Mouse (Mus musculus) hindbrain, embryonic 11.5 days (tissue): ENCODE measurements around the gene Riox2. TPM values are rescaled to one million over a fixed set of nuclear protein-coding genes. Genes with fewer than 3 reads are reported as not detected.

ENCODE experiments used
- ATAC-seq: fragments of 200-750 bp; cut with Nextera tagmentation; 2 replicates; pipeline ENCODE4 v1.8.0; 2017; ENCODE audit warnings: mild to moderate bottlenecking, moderate TSS enrichment, moderate library complexity; ENCODE audit not compliant: low FRiP score
- DNase-seq: peaks from one replicate; pipeline ENCODE4 v3.0.0-alpha.2; 2015; ENCODE audit warnings: low spot score
- H3K27ac ChIP-seq: fragments of 300-500 bp; sonication (generic); 2 replicates; pipeline ENCODE4 v1.5.1; 2014; ENCODE audit warnings: mild to moderate bottlenecking, low read depth, low read length
- H3K27me3 ChIP-seq: fragments of 300-500 bp; sonication (generic); 2 replicates; pipeline ENCODE4 v1.6.1; 2014; ENCODE audit warnings: mild to moderate bottlenecking, low read length, moderate library complexity, mixed read lengths; ENCODE audit not compliant: control insufficient read depth, insufficient read depth
- H3K36me3 ChIP-seq: fragments of 300-500 bp; sonication (generic); 2 replicates; pipeline ENCODE4 v1.6.1; 2014; ENCODE audit warnings: mild to moderate bottlenecking, low read length, moderate library complexity, mixed read lengths; ENCODE audit not compliant: control insufficient read depth, insufficient read depth
- H3K4me1 ChIP-seq: fragments of 300-500 bp; sonication (generic); replicated peaks from 2 replicates; pipeline ENCODE4 v1.6.1; 2014; ENCODE audit warnings: low read length, mixed read lengths; ENCODE audit not compliant: control insufficient read depth, insufficient read depth
- H3K4me2 ChIP-seq: fragments of 300-500 bp; sonication (generic); replicated peaks from 2 replicates; pipeline ENCODE4 v1.6.1; 2014; ENCODE audit warnings: mild to moderate bottlenecking, low read depth, low read length
- H3K4me3 ChIP-seq: fragments of 300-500 bp; sonication (generic); 2 replicates; pipeline ENCODE4 v1.5.1; 2014; ENCODE audit warnings: low read depth, low read length
- H3K9ac ChIP-seq: fragments of 300-500 bp; sonication (generic); 2 replicates; pipeline ENCODE4 v1.6.1; 2014; ENCODE audit warnings: low read depth, low read length
- H3K9me3 ChIP-seq: fragments of 300-500 bp; sonication (generic); 2 replicates; pipeline ENCODE4 v1.6.1; 2016; ENCODE audit warnings: low read length; ENCODE audit not compliant: control insufficient read depth
- WGBS: fragments of 180-500 bp; shearing (Covaris S2); extraction: QIAGEN DNeasy Blood & Tissue Kit; methylation state at CpG from one replicate; pipeline ENCODE4 v1.1.7; 2014; 5-methylcytosine and 5-hydroxymethylcytosine counted together
- polyA plus RNA-seq: library from polyadenylated mRNA; unstranded; fragments of >200 nt; fragmentation: Nextera tagmentation; extraction: Ambion mirVana; gene quantifications from 2 replicates; pipeline ENCODE4 v1.2.1, GENCODE M21; 2014

Gene Riox2
- polyA plus RNA-seq, 1 experiment from 2014 or later: 24.0 TPM

DNA sequence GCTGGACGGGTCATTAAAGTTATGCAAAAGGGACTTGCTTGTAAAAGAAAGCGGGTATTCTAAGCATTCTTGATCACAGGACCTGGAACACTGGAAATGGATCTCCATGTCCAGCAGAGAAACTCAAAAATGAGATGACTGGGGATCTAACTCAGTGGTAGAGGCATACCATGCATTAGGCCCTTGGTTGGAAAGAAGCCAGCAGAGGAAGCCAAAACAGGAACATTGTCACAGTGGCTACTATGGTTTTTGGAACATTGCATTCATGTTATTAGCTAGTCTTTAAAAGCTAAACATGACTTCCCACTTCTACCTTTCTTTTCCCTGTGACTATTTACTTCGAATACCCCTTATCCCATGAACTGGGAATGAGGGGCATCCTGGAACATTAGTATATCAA, 27.6 kb downstream of the Riox2 start:
- Histone ChIP-seq H3K36me3 (no peaks in the 10 kb centered on the region), H3K9me3 (no peaks in the 10 kb centered on the region), H3K4me3 (no peak overlapping the region), H3K27ac (no peak overlapping the region), H3K4me1 (no peaks in the 10 kb centered on the region), H3K4me2 (no peak overlapping the region), H3K9ac (no peak overlapping the region), H3K27me3 (no peaks in the 10 kb centered on the region)
- 90% methylated on average over 3 of the region's 3 CpGs for whole genome bisulfite sequencing
- no peak for ATAC-seq
- DNase-seq: no peak

DNA sequence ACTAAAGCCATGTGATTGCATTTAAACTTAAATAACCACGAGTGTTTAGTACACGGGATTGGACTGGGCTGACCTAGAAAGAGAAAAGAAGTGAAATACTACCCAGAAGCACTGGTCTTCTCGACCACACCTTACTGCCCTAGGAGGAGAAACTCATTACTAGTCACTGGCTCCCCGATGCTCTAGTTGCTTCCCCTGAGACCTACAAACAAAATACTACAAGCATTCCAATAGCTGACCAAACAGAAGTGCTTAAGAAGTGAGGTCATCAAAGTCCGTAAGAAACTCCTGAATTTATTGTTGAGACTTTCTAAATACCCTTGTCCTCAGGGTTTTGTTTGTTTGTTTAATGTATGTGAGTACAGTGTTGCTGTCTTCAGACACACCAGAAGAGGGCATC, 38.3 kb downstream of the Riox2 start:
- Histone ChIP-seq H3K4me3 (no peak overlapping the region), H3K9me3 (no peaks in the 10 kb centered on the region), H3K27ac (no peak overlapping the region), H3K4me1 (no peaks in the 10 kb centered on the region), H3K27me3 (no peaks in the 10 kb centered on the region), H3K4me2 (no peak overlapping the region), H3K36me3 (no peaks in the 10 kb centered on the region), H3K9ac (no peak overlapping the region)
- WGBS: 89% methylated on average over 5 of the region's 5 CpGs
- DNase-seq: no peak
- no peak for ATAC-seq

DNA sequence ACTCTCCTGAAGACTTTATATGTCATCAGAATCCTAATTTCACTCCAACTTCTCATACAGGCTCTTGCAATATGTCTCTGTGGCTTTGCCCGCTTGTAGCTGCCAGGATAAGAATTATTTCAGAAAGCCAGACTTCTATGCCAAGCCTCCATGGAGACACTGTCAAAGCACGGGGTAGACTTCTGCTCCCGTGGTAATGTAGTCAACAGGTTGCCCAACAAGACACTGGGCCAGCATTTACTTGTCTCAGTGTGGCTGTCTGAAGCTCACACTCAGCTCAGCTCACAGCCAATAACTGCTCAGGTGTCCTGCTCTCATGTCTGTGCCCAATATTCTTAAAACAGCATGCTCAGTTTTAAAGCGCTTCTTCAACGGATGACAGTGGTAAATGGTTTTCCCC, 43.6 kb downstream of the Riox2 start:
- WGBS: 95% methylated on average over 5 of the region's 5 CpGs

DNA sequence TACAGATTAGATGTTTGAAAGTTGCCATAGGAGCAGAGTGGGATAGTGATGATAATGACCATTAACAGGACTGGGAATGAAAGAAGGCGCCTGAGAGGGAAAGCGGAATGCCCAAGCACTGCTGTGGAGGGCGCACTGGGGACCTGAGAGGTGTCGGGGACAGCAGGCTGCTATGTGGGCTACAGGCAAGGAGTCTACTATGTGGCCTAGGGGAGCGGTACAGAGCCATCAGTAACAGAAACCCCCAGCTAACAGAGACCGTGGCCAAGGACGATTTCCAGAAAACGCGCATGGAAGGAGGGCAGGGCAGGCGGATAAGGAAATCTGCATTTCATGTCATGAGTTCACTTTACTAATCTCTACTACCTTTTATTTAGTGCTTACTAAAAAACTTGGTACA, 45.4 kb downstream of the Riox2 start:
- 92% methylated on average over 10 of the region's 10 CpGs for WGBS
- no peak overlapping the region for H3K4me3 ChIP-seq
- H3K27me3 ChIP-seq: no peaks in the 10 kb centered on the region
- DNase-seq (no peak), ATAC-seq (no peak)
- no peak overlapping the region for H3K27ac ChIP-seq
- no peaks in the 10 kb centered on the region for H3K36me3 ChIP-seq
- no peaks in the 10 kb centered on the region for H3K4me1 ChIP-seq
- no peak overlapping the region for H3K4me2 ChIP-seq
- no peak overlapping the region for H3K9ac ChIP-seq
- no peaks in the 10 kb centered on the region for H3K9me3 ChIP-seq

More for the DNA sequence above, 43.6 kb downstream of the Riox2 start:
- no peak overlapping the region for H3K4me2 ChIP-seq
- DNase-seq: no peak
- no peaks in the 10 kb centered on the region for H3K27me3 ChIP-seq
- H3K36me3 ChIP-seq: no peaks in the 10 kb centered on the region
- no peaks in the 10 kb centered on the region for H3K9me3 ChIP-seq
- H3K4me3 ChIP-seq: no peak overlapping the region
- no peaks in the 10 kb centered on the region for H3K4me1 ChIP-seq
- no peak for ATAC-seq
- H3K9ac ChIP-seq: no peak overlapping the region
- H3K27ac ChIP-seq: no peak overlapping the region

DNA sequence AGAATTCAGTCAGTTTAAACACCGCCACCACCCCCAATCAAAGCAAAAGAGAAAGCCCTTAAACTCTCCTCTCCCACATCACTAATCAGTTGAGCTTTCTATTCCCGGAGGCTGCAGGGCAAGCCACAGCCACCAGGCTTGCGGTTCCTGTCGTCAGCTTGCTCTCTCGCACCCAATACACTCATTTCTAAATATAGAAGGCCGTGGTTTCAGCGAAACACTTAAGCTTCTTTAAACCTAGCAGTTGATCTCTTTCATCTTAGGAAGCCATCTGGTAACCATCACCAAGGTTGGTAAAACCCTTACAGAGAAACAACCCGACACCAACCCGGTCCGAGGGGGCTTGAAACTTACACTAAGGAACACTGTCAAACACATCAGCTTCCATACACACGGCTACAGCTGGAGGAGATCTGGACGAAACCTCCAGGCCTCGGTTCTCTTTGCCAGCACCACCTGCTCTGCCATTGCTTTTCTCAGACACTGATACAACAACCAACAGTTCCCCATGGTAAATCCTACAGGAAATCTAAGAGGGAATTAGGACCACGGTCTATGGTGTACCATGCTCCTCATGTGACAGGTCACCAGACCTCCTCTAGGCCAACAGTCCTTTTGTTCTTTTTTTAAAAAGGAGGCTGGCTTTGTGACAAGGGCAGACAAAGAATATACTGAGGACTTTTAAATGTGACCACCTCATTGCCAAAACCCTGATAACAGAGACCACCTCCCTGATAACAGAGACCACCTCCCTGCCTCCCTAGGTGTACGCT, 46.1 kb downstream of the Riox2 start:
- H3K4me2 ChIP-seq: no peak overlapping the region
- DNase-seq: peak; percentile 4
- WGBS: 83% methylated on average over 15 of the region's 15 CpGs

DNA sequence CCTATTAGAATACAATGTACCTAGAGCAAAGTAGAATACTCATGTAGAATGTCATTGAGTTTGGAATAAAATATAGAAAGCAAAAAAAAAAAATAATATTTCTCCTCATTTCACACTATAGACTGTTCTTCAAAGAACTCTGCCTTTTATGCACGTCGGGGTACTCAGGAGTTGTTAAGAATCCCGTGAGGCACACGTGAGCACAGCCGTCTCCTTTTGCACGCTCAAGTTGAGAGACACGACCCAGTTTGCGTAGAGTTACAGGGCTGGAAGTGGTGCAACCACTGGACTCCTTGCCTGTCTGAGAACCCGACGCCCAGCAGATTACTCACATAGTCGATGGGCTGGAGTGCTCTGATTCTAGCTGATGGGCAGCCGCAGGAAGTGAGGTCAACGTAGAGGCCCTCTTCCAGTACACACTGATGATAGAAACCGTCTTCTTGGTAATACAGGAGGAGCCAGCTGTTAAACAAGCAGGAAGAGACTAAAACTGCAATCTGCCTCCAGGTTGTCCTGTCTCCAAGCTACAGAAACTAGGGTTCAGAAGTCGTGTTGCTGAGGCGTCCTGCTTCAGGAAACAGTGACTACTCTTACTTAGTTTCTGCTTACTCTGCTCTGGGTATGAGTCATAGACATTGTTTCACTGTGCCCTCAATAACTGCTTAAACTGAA, 50.3 kb downstream of the Riox2 start:
- WGBS: 85% methylated on average over 16 of the region's 16 CpGs
- Histone ChIP-seq H3K9me3 (no peaks in the 10 kb centered on the region), H3K4me1 (no peaks in the 10 kb centered on the region), H3K4me3 (no peak overlapping the region), H3K27ac (no peak overlapping the region), H3K4me2 (no peak overlapping the region), H3K36me3 (no peaks in the 10 kb centered on the region), H3K27me3 (no peaks in the 10 kb centered on the region), H3K9ac (no peak overlapping the region)
- no peak for DNase-seq
- ATAC-seq: no peak

More for the DNA sequence above, 46.1 kb downstream of the Riox2 start:
- no peaks in the 10 kb centered on the region for H3K9me3 ChIP-seq
- H3K4me1 ChIP-seq: no peaks in the 10 kb centered on the region
- no peak overlapping the region for H3K27ac ChIP-seq
- ATAC-seq: no peak
- H3K4me3 ChIP-seq: no peak overlapping the region
- H3K27me3 ChIP-seq: no peaks in the 10 kb centered on the region
- no peaks in the 10 kb centered on the region for H3K36me3 ChIP-seq
- H3K9ac ChIP-seq: no peak overlapping the region

DNA sequence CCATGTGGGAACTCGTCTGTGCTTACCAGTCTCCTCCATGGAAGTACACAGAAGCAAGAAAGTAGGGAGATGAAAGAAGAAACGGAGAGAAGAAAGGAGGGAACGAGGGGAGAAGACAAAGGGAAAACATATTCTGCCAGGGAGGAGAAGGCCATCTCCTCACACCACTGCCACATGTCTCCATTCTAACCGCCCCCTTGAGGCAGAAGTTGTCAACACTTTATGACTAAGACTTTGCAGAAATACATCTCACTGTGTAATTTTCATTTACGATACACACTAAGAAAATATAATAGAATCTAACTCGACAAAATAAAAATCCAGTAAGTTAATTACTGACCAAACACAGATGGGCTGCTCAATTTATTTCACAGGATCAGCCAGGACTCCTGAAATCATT, 55.4 kb downstream of the Riox2 start:
- ATAC-seq: no peak
- H3K4me2 ChIP-seq: no peak overlapping the region
- H3K9me3 ChIP-seq: no peaks in the 10 kb centered on the region
- no peaks in the 10 kb centered on the region for H3K4me1 ChIP-seq
- H3K4me3 ChIP-seq: no peak overlapping the region
- no peaks in the 10 kb centered on the region for H3K27me3 ChIP-seq
- H3K9ac ChIP-seq: no peak overlapping the region
- no peak for DNase-seq
- WGBS: 89% methylated on average over 6 of the region's 6 CpGs
- no peak overlapping the region for H3K27ac ChIP-seq
- no peaks in the 10 kb centered on the region for H3K36me3 ChIP-seq

DNA sequence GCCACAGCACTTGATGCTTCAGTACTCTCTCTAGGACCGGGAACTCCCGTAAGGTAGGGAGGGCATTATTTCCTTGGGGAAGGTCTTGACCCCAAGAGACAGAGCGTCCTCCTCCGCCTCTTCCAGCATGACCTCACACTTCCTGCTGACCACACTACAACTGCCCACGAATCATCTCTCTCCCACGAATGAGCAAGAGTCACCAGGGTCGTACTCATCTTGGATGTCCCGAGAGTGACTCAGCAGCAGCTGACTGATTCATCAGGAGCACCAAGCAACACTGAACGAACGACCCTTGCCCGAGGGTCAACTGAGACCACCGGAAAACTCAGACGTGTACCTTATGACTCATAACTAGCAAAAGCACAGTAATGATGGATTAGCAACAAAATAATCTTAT, 58.0 kb downstream of the Riox2 start:
- ATAC-seq (no peak), DNase-seq (no peak)
- Histone ChIP-seq H3K4me3 (no peak overlapping the region), H3K4me1 (no peaks in the 10 kb centered on the region), H3K4me2 (no peak overlapping the region), H3K27ac (no peak overlapping the region), H3K27me3 (no peaks in the 10 kb centered on the region), H3K36me3 (no peaks in the 10 kb centered on the region), H3K9ac (no peak overlapping the region), H3K9me3 (no peaks in the 10 kb centered on the region)
- 88% methylated on average over 13 of the region's 13 CpGs for WGBS

DNA sequence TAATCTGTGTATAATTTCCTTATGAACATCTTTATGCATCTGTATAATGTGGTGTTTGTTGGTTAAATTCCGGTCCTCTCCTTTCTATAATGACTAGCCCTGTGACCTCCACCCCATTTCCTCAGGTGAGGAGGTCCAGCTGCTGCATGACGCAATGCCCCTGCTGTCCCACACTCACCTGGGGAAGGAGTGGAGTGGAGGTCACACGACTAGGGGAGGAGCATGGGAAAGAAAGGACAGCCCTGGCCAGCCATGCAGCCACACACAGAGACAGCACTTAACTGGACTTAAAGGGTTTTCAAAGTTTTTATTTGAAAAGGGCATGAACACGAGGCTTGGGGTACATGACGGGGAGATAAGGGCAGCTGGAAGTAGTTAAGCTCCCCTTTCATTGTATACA, 59.7 kb downstream of the Riox2 start:
- Histone ChIP-seq H3K9ac (no peak overlapping the region), H3K4me1 (no peaks in the 10 kb centered on the region), H3K4me2 (no peak overlapping the region), H3K4me3 (no peak overlapping the region), H3K27me3 (no peaks in the 10 kb centered on the region), H3K36me3 (no peaks in the 10 kb centered on the region), H3K9me3 (no peaks in the 10 kb centered on the region), H3K27ac (no peak overlapping the region)
- DNase-seq (no peak), ATAC-seq (no peak)
- WGBS: 80% methylated on average over 5 of the region's 5 CpGs
